Mouse (Mus musculus) liver, adult 2 months (tissue): ENCODE results near the gene Dgki.

Experiments used
- CTCF ChIP-seq: fragments of 200-500 bp; IDR thresholded peaks from 2 replicates; pipeline ENCODE4 v1.5.1; 2011; ENCODE audit warnings: low read depth, low read length, control low read depth
- POLR2A ChIP-seq: fragments of 200-500 bp; IDR thresholded peaks from 2 replicates; pipeline ENCODE4 v1.6.1; 2011; ENCODE audit warnings: low read length, control low read depth; ENCODE audit not compliant: insufficient read depth; ENCODE audit errors: extremely low read depth

DNA sequence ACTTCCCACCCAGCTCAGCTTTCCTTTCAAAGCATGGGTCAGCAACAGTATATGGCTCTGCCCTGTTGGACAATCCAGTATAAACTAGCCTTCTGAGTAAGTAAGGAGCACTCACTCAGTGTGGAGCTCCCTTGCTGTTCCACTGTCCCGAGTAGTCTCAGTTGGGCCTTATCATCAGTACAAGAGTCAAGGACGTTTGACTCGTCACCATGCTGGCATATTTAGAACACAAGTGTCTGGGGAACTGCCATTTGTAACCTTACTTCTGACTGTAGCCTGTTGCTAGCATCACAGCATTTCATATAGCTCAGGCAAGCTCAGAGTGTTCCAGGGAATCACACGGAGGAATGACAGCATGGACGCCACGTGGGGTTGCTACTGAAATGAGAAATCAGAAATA lies 493.1 kb downstream of the Dgki start:
- TF ChIP-seq CTCF (no peak), POLR2A (no peak)
